Mouse (Mus musculus): Measurements from ENCODE around the gene Safb2. TPM values are rescaled to one million over a fixed set of nuclear protein-coding genes. Genes with fewer than 3 reads are reported as not detected.

The Safb2 gene
- polyA plus RNA-seq, 1 experiment from 2014 or later, result 89.0 TPM

GRCm38 (mm10) chr17:56605431-56605830 is 21.0 kb upstream of the Safb2 start:
- peaks cover 74% of the 10 kb centered on the region for H3K36me3 ChIP-seq
- H3K4me1 ChIP-seq (replicated peaks), result peaks cover 20% of the 10 kb centered on the region
- no peak overlapping the region for H3K4me2 ChIP-seq (replicated peaks)
- H3K4me3 ChIP-seq (replicated peaks), result no peak overlapping the region
- WGBS, result 91% methylated on average over 9 of the region's 9 CpGs
- H3K9ac ChIP-seq (replicated peaks), result no peak overlapping the region
- H3K27me3 ChIP-seq, result no peaks in the 10 kb centered on the region
- ATAC-seq, result no peak
- H3K27ac ChIP-seq, result no peak overlapping the region
- no peaks in the 10 kb centered on the region for H3K9me3 ChIP-seq

- Histone ChIP-seq H3K9me3 (no peaks in the 10 kb centered on the region), H3K36me3 (peaks cover 84% of the 10 kb centered on the region), H3K9ac (replicated peaks) (no peak overlapping the region), H3K4me2 (replicated peaks) (no peak overlapping the region), H3K4me3 (replicated peaks) (no peak overlapping the region), H3K27ac (no peak overlapping the region), H3K27me3 (no peaks in the 10 kb centered on the region), H3K4me1 (replicated peaks) (peaks cover 16% of the 10 kb centered on the region)
- no peak for ATAC-seq
- 93% methylated on average over 3 of the region's 3 CpGs for WGBS
These were observed 20.0 kb upstream of the Safb2 start for GRCm38 (mm10) chr17:56604422-56604821.

GRCm38 (mm10) chr17:56604070-56604380 is 19.6 kb upstream of the Safb2 start:
- 92% methylated on average over 9 of the region's 9 CpGs for WGBS
- Histone ChIP-seq H3K4me2 (replicated peaks) (no peak overlapping the region), H3K36me3 (peaks cover 87% of the 10 kb centered on the region), H3K4me3 (replicated peaks) (no peak overlapping the region), H3K9me3 (no peaks in the 10 kb centered on the region), H3K4me1 (replicated peaks) (peaks cover 14% of the 10 kb centered on the region), H3K9ac (replicated peaks) (no peak overlapping the region), H3K27ac (no peak overlapping the region), H3K27me3 (no peaks in the 10 kb centered on the region)
- no peak for ATAC-seq

GRCm38 (mm10) chr17:56603186-56604069 is 19.0 kb upstream of the Safb2 start:
- H3K36me3 ChIP-seq, result peaks cover 87% of the 10 kb centered on the region
- H3K9me3 ChIP-seq, result no peaks in the 10 kb centered on the region
- no peaks in the 10 kb centered on the region for H3K27me3 ChIP-seq
- peaks cover 8% of the 10 kb centered on the region for H3K4me1 ChIP-seq (replicated peaks)
- H3K4me2 ChIP-seq (replicated peaks), result no peak overlapping the region
- H3K9ac ChIP-seq (replicated peaks), result no peak overlapping the region
- no peak overlapping the region for H3K4me3 ChIP-seq (replicated peaks)
- H3K27ac ChIP-seq, result no peak overlapping the region
- no peak for ATAC-seq
- WGBS, result 94% methylated on average over 28 of the region's 28 CpGs

GRCm38 (mm10) chr17:56593527-56594271 is 9.3 kb upstream of the Safb2 start:
- Histone ChIP-seq H3K9me3 (no peaks in the 10 kb centered on the region), H3K9ac (replicated peaks) (no peak overlapping the region), H3K27me3 (no peaks in the 10 kb centered on the region), H3K4me1 (replicated peaks) (peaks cover 24% of the 10 kb centered on the region), H3K4me3 (replicated peaks) (no peak overlapping the region), H3K27ac (no peak overlapping the region), H3K4me2 (replicated peaks) (no peak overlapping the region), H3K36me3 (peaks cover 94% of the 10 kb centered on the region)
- 94% methylated on average over 8 of the region's 8 CpGs for WGBS
- ATAC-seq, result no peak

GRCm38 (mm10) chr17:56592553-56592952 is 8.2 kb upstream of the Safb2 start:
- H3K4me3 ChIP-seq (replicated peaks), result no peak overlapping the region
- peaks cover 97% of the 10 kb centered on the region for H3K36me3 ChIP-seq
- ATAC-seq, result no peak
- H3K27me3 ChIP-seq, result no peaks in the 10 kb centered on the region
- H3K9ac ChIP-seq (replicated peaks), result no peak overlapping the region
- H3K4me2 ChIP-seq (replicated peaks), result no peak overlapping the region
- H3K27ac ChIP-seq, result no peak overlapping the region
- H3K9me3 ChIP-seq, result no peaks in the 10 kb centered on the region
- peaks cover 35% of the 10 kb centered on the region for H3K4me1 ChIP-seq (replicated peaks)

GRCm38 (mm10) chr17:56588921-56589320 is 4.5 kb upstream of the Safb2 start:
- no peak overlapping the region for H3K9ac ChIP-seq (replicated peaks)
- WGBS, result 88% methylated on average over 4 of the region's 4 CpGs
- H3K4me3 ChIP-seq (replicated peaks), result no peak overlapping the region
- peaks cover 55% of the 10 kb centered on the region for H3K4me1 ChIP-seq (replicated peaks)
- H3K27ac ChIP-seq, result no peak overlapping the region
- no peak for ATAC-seq
- no peaks in the 10 kb centered on the region for H3K9me3 ChIP-seq
- no peak overlapping the region for H3K4me2 ChIP-seq (replicated peaks)
- H3K36me3 ChIP-seq, result peaks cover 75% of the 10 kb centered on the region
- H3K27me3 ChIP-seq, result no peaks in the 10 kb centered on the region

- Histone ChIP-seq H3K4me1 (replicated peaks) (peaks cover 65% of the 10 kb centered on the region), H3K36me3 (peaks cover 66% of the 10 kb centered on the region), H3K27me3 (no peaks in the 10 kb centered on the region), H3K4me2 (replicated peaks) (peak overlapping the region; percentile 82), H3K27ac (no peak overlapping the region), H3K4me3 (replicated peaks) (peak overlapping the region; percentile 93; the same call in 1 of the 2 replicates), H3K9ac (replicated peaks) (0 out of 2 replicates have a peak overlapping the region, but pooled peaks have one; percentile 95), H3K9me3 (no peaks in the 10 kb centered on the region)
- no peak for ATAC-seq
- 75% methylated on average over 1 of the region's 1 CpGs for WGBS
These were observed 3.4 kb upstream of the Safb2 start for GRCm38 (mm10) chr17:56587773-56588172.

GRCm38 (mm10) chr17:56585171-56585821 is 911 bp upstream of the Safb2 start:
- Histone ChIP-seq H3K9me3 (no peaks in the 10 kb centered on the region), H3K4me3 (replicated peaks) (peak overlapping the region; percentile 93), H3K36me3 (peaks cover 68% of the 10 kb centered on the region), H3K27ac (peak overlapping the region; percentile 89), H3K4me2 (replicated peaks) (peak overlapping the region; percentile 82), H3K27me3 (no peaks in the 10 kb centered on the region), H3K9ac (replicated peaks) (peak overlapping the region; percentile 95), H3K4me1 (replicated peaks) (peaks cover 74% of the 10 kb centered on the region)
- peak; percentile 31 for ATAC-seq
- under 1% methylated on average over 61 of the region's 61 CpGs for WGBS

- Histone ChIP-seq H3K9ac (replicated peaks) (peak overlapping the region; percentile 89), H3K4me1 (replicated peaks) (peaks cover 62% of the 10 kb centered on the region), H3K36me3 (peaks cover 66% of the 10 kb centered on the region), H3K4me3 (replicated peaks) (peak overlapping the region; percentile 93), H3K4me2 (replicated peaks) (peak overlapping the region; percentile 97), H3K27ac (peak overlapping the region; percentile 95), H3K9me3 (no peaks in the 10 kb centered on the region), H3K27me3 (no peaks in the 10 kb centered on the region)
- ATAC-seq, result no peak
- WGBS, result 4% methylated on average over 33 of the region's 33 CpGs
These were observed 651 bp downstream of the Safb2 start for GRCm38 (mm10) chr17:56583611-56584256.

GRCm38 (mm10) chr17:56583071-56583470 is 1.3 kb downstream of the Safb2 start:
- ATAC-seq, result no peak
- 71% methylated on average over 1 of the region's 1 CpGs for WGBS
- no peaks in the 10 kb centered on the region for H3K9me3 ChIP-seq
- no peak overlapping the region for H3K27ac ChIP-seq
- H3K4me1 ChIP-seq (replicated peaks), result peaks cover 56% of the 10 kb centered on the region
- H3K4me2 ChIP-seq (replicated peaks), result peak overlapping the region; percentile 97
- no peaks in the 10 kb centered on the region for H3K27me3 ChIP-seq
- H3K36me3 ChIP-seq, result peaks cover 66% of the 10 kb centered on the region
- H3K9ac ChIP-seq (replicated peaks), result peak overlapping the region; percentile 89
- peak overlapping the region; percentile 93 for H3K4me3 ChIP-seq (replicated peaks)

Data from midbrain, embryonic 13.5 days (tissue).